Mouse (Mus musculus): ENCODE results near the gene Bcar3. TPM values are rescaled to one million over a fixed set of nuclear protein-coding genes. Genes with fewer than 3 reads are reported as not detected.

The Bcar3 gene
- total RNA-seq, 1 experiment from 2014 or later, result 64.5 TPM

DNA sequence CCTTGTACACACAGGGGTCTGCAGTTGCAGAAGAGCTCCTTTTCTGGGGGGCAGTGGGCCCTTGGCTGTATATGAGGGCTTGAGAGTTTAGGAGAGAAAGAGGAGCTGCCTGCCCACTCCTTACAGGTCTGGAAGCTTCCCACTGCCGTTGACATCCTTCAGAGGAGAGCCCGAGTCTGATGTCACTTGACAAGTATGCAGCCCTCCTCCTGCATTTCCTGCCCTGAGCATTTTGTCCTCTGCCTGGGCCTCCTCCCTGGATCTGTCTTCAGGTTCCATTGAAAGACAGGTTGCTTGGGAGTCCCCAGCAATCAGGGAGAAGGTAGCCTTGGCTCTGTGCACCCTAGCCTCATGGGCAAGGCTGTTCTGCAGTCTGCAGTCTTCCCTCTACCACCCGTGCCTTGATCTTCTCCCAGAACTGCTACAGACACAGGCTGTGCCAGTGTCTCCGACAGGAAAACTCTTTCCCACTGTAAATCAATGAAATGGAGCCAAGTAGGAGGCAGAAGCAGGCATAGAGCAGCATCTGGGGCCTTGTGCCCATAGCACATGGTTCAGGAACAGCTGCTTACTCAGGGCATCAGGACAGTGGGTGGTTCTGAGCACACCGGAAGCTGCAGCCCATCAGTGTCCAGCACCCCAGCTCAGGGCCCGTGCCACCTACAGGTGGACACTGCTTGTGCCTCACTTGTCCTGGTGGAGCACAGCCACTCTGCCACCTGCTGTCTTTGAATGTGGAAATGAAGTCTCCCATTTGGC, 221.8 kb downstream of the Bcar3 start:
- ATAC-seq (ENCODE audit: extremely low read depth, insufficient number of reproducible peaks, low FRiP score, poor library complexity, severe bottlenecking), result no peak

DNA sequence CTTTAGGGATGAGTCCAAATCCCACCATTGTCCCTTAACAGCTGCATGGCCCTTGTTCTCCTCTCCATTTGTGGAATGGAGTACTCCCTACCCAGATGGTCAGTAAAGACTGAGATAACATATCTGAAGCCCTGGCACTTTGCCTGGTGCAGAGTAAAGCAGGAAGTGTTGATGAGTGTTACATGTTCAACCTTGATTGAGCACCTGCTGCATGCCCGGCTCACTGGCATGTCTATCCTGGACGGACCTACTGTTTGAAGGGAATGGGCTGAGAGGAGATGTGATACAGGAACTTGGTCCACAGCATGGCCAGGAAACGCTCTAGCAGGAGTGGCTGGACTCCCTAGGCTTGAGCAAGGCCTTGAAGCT, 222.4 kb downstream of the Bcar3 start:
- ATAC-seq (ENCODE audit: extremely low read depth, insufficient number of reproducible peaks, low FRiP score, poor library complexity, severe bottlenecking), result no peak

- ATAC-seq (ENCODE audit: extremely low read depth, insufficient number of reproducible peaks, low FRiP score, poor library complexity, severe bottlenecking), result no peak
Observed at GRCm38 (mm10) chr3:122517726-122518125, 223.8 kb downstream of the Bcar3 start.

DNA sequence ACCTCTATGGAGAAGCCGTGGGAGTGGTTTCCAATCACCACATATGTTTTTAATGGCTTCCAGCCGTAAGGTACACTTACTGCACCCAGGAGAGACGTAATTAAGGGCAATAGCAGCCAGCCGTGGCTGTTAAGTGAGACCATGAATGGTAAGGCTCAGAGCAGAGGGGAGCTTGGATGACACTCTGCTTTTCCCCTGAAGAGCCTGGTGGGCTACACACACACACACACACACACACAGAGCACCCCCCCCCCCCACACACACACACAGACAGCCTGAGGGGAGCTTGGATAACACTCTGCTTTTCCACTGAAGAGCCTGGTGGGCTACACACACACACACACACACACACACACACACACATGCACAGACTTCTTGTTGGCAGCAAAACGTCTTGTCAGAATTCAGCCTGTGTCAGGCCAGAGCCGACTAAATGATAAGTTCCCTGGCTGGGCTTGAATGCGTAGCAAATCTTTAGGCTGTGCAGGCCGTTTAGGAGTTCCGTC, 224.3 kb downstream of the Bcar3 start:
- ATAC-seq (ENCODE audit: extremely low read depth, insufficient number of reproducible peaks, low FRiP score, poor library complexity, severe bottlenecking), result no peak

GRCm38 (mm10) chr3:122519082-122519481, 225.1 kb downstream of the Bcar3 start:
- ATAC-seq (ENCODE audit: extremely low read depth, insufficient number of reproducible peaks, low FRiP score, poor library complexity, severe bottlenecking), result no peak

DNA sequence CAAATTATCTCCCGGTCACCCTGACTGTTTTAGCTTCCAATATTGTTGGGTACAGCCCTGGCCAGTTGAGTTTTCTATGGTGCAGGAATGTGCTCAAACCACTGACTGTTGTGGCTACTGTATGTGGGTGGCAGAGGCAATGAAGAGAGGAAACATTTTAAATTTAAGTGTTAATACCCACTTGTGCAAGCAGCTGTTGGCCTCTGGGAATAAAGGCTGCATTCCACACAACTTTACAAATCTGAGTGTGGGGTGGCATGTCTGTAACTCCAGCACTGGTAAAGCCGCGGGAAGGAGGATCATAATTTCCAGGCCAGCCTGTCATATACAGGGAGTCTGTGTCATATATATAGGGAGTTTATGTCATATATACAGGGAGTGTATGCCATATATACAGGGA, 226.4 kb downstream of the Bcar3 start:
- no peak for ATAC-seq (ENCODE audit: extremely low read depth, insufficient number of reproducible peaks, low FRiP score, poor library complexity, severe bottlenecking)

DNA sequence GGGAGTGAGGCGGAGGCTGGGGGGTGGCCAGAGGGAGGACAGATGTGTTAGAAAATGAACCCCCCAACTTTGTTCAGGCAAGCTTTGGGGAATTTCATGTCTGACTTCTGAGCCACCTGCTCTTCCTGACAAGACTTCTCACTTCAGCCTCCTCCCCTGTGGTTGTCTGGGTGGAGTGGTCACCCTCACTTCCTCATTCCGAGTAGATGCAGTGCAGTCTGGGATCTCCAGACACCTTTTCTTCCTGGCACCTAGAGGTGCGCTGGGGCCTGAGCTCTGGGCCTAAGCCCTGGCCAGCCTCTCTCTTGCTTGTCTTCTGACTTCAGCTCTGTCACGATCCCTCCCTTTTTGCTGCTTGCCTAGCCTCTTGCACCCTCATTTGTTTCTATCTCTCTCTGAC, 226.9 kb downstream of the Bcar3 start:
- ATAC-seq (ENCODE audit: extremely low read depth, insufficient number of reproducible peaks, low FRiP score, poor library complexity, severe bottlenecking), result no peak

- ATAC-seq (ENCODE audit: extremely low read depth, insufficient number of reproducible peaks, low FRiP score, poor library complexity, severe bottlenecking), result no peak
Observed at GRCm38 (mm10) chr3:122521294-122521693, 227.4 kb downstream of the Bcar3 start.

DNA sequence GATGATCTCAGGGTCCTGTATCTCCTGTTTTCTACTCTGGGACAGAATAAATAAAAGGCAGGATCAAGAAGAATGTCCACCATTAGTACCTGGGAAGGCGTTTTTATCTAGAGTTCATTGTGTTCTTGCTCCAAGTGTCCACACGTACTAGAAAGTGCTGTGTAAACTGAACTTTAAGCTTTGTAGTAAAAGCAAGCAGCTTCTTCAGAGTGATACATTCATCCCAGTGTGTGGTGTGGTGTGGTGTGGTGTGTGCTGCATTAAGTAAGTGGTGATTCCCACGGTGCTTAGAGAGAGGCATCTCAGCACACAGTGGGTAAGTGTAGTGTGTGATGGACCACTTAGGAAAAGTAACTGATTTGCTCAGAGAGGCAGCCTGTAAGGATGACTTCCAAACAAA, 234.5 kb downstream of the Bcar3 start:
- ATAC-seq (ENCODE audit: extremely low read depth, insufficient number of reproducible peaks, low FRiP score, poor library complexity, severe bottlenecking), result no peak

GRCm38 (mm10) chr3:122535938-122536703, 242.2 kb downstream of the Bcar3 start:
- ATAC-seq (ENCODE audit: extremely low read depth, insufficient number of reproducible peaks, low FRiP score, poor library complexity, severe bottlenecking), result no peak

- no peak for ATAC-seq (ENCODE audit: extremely low read depth, insufficient number of reproducible peaks, low FRiP score, poor library complexity, severe bottlenecking)
Observed at GRCm38 (mm10) chr3:122538851-122539250, 244.9 kb downstream of the Bcar3 start.

DNA sequence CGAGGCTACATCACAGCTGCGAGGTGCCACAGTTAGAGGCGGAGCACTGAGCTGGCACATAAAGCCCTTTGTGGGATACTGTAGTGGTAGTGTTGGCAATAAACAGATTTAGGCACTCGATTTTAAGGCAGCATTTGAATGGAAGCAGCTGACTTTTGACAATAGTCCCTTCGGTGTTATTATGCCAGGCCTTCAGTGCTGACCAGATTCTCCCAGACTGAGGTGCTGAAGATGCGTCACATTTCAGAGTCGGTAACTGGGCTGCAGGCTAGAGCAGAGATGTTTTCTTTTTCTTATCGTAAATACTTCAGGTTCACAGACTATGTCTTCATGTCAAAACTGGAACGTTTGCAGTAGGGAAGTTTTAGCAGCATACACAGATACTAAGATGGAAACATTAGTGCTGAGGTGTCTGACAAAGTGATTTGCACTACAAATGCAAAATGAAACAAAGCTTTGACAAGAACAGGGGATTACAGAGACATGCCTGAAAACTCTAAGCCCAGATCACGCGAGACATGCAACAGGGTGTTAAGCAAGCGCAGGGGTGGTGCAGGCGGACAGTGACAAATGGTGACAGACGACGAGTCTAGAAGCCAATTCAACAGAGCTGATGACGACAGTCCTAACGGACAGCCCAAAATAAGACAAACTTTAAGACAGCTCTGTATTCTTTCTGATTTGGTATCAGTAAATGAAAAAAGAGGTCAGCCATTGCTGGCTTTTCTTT, 246.2 kb downstream of the Bcar3 start:
- ATAC-seq (ENCODE audit: extremely low read depth, insufficient number of reproducible peaks, low FRiP score, poor library complexity, severe bottlenecking), result no peak

GRCm38 (mm10) chr3:122540918-122541317, 247.0 kb downstream of the Bcar3 start:
- ATAC-seq (ENCODE audit: extremely low read depth, insufficient number of reproducible peaks, low FRiP score, poor library complexity, severe bottlenecking), result no peak

DNA sequence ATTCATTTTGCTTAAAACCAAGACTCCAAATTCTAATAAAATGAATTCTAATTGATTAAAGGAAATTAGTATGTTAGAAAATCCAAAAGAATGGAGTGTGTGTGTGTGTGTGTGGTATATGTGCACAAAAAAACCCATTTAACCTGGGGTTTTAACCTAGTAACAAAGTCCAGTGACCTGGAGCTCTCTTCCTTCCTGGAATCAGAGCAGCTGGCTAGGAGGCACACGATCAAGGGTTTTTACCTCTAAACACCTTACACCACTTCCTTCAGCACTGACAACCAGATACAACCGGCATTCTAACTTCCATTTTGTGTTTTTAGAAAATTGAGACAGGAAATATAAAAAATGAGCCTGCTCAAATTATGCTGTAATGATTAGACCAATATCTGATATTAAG, 251.4 kb downstream of the Bcar3 start:
- no peak for ATAC-seq (ENCODE audit: extremely low read depth, insufficient number of reproducible peaks, low FRiP score, poor library complexity, severe bottlenecking)

GRCm38 (mm10) chr3:122547469-122547868, 253.5 kb downstream of the Bcar3 start:
- ATAC-seq (ENCODE audit: extremely low read depth, insufficient number of reproducible peaks, low FRiP score, poor library complexity, severe bottlenecking), result no peak

- no peak for ATAC-seq (ENCODE audit: extremely low read depth, insufficient number of reproducible peaks, low FRiP score, poor library complexity, severe bottlenecking)
Observed at GRCm38 (mm10) chr3:122551174-122551573, 257.2 kb downstream of the Bcar3 start.

- ATAC-seq (ENCODE audit: extremely low read depth, insufficient number of reproducible peaks, low FRiP score, poor library complexity, severe bottlenecking), result no peak
Observed at GRCm38 (mm10) chr3:122557766-122558165, 263.8 kb downstream of the Bcar3 start.

- no peak for ATAC-seq (ENCODE audit: extremely low read depth, insufficient number of reproducible peaks, low FRiP score, poor library complexity, severe bottlenecking)
Observed at GRCm38 (mm10) chr3:122565285-122565684, 271.3 kb downstream of the Bcar3 start.

DNA sequence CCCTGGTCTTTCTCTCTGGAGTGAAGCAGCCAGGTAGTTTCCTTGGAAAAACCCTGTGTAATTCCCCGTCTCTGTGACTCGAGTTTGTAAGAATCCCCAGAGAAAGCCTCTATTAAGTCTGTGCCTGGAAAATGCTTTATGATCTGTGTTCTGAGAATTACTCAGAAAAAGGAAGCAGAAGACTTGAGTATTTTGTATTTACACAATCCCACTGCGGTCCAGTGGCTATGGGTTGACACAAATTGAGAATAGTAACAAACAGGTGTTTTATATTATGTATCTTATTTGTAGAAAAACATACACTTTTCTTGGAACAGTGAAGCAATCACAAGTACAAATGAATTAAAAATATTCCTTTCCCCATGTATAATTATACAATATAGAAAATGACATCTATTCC, 272.2 kb downstream of the Bcar3 start:
- ATAC-seq (ENCODE audit: extremely low read depth, insufficient number of reproducible peaks, low FRiP score, poor library complexity, severe bottlenecking), result no peak

DNA sequence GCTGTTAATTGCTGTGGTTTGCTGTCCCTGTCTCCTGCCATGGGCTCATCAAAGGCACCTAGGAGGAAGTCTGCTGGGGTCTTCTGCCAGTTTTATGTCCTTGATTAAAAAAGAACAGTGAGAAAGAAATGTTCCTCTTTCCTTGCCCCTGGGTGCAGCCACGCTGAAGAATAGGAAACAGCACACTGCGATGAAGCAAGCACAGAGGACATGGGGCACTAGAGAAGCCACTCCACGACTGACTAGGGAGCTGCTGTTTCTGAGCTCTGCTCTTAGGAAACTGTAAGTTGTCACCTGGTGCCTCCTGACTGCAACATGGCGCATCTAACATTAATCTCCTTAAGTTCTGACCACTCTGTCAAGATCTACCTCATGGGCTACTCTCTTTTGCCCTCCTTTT, 272.6 kb downstream of the Bcar3 start:
- no peak for ATAC-seq (ENCODE audit: extremely low read depth, insufficient number of reproducible peaks, low FRiP score, poor library complexity, severe bottlenecking)
